Mouse (Mus musculus) left cerebral cortex, adult 8-10 months (tissue): Measurements from ENCODE around the gene Cd96. TPM values are rescaled to one million over a fixed set of nuclear protein-coding genes. Genes with fewer than 3 reads are reported as not detected.
A peak's percentile ranks its signal among the peaks of the same experiment; 100 is the strongest.

Experiments
- DNase-seq, 2 experiments: peaks; one replicate each; pipeline ENCODE4 v3.0.0; 2022; ENCODE audit warnings: low spot score in 2 of 2
- total RNA-seq, 4 experiments: library from RNA; stranded (reverse); gene quantifications; 2 replicates each; pipeline ENCODE4 v1.2.4; 2022

Cd96 gene
- total RNA-seq, 4 experiments from 2014 or later, result not detected

DNA sequence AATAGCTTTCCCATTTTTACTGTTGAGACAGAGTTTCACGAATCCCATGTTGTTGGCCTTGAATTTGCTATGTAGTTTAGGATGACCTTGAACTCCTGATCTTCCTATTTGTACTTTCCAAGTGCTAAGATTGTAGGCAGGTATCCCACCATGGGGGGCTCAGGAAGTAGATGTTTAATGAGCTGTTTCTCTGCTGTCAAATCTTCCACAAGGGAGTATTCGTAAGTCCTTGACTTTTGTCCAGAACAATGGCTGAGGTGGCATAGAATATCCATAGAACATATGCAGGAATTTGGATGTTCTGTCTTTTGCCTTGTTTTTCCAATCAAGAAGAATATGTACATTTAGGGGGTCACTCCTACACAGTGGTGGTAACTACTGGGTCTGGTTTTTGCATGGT lies 73.1 kb downstream of the Cd96 start:
- no peak for DNase-seq

DNA sequence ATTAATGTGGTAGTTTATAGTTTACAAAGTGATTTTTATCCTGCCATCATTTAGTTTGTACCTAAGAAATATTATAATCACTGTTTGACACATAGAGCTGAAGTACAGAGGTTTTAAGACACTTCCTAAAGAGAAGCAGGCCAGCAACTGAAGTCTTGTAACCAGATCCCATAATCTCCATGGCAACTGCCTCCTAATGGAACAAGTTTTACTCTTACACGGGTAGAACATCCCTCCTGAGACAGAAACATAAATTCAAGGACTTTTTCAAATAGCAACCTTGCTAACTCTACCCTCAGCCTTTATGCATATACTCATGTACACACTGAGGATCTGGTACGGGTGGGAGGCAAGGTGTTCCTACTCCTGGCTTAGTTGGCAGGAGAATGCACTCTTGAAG lies 83.8 kb downstream of the Cd96 start:
- DNase-seq, result no peak

GRCm38 (mm10) chr16:46033896-46034295 lies 86.2 kb downstream of the Cd96 start:
- no peak for DNase-seq

DNA sequence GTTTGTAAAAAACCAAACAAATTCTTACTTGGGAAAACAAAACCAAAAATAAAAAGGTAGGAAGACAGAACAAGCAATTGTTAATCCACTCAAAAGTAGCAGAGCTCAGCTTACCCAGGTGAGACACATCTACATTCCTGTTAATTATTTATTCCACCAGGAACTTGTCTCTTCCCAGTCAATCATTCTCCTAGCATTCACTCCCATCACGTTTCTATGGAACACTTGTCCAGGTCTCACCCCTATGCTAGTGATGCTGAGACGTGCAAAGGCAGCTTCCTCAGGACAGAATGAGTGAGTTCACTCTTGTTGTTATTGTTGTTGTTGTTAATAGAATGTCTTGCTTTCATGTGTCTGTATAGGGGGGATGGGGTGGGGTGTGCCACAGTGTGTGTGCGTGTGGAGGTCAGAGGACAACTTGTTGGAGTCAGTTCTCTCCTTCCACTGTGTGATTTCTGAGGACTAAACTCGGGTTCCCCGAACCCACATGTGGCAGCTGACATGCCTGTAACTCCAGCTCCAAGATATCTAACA lies 97.0 kb downstream of the Cd96 start:
- no peak for DNase-seq

DNA sequence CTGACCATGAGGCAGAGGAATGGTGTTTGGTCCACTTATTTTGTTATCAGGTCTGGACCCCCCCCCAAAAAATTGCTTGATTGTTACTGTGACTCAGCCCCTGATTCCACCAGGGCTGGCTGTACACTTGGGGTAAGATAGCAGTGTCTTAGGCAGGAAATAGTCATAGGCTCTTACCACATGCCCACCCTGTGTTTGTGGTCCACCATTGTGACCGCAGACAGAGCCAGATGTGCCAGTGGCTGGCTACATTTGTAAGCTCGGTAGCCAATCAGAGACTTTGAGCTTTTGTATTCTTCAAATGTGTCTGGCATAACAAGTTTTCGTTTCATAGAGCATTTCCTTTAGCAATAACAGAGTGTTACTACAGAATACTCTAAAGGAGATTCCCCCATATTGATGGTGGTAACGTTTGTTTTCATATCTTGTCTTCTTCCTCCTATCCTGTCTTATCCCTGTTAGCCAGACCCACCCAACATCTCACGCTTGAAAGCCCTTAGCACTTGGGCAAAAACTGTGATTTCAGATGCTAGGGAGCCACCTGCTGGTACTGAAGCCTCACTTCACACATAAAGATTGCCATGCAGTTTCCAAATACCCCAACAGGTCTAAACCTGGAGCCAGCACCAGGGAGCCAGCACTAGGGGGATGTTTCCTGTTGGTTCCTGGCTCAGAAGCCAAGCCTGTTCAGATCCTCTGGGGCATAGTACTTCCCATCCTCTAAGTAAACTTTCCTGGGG lies 97.7 kb downstream of the Cd96 start:
- DNase-seq, result peak in 1 of 2 experiments; percentile 38

GRCm38 (mm10) chr16:46021302-46021701 lies 98.7 kb downstream of the Cd96 start:
- DNase-seq, result no peak

DNA sequence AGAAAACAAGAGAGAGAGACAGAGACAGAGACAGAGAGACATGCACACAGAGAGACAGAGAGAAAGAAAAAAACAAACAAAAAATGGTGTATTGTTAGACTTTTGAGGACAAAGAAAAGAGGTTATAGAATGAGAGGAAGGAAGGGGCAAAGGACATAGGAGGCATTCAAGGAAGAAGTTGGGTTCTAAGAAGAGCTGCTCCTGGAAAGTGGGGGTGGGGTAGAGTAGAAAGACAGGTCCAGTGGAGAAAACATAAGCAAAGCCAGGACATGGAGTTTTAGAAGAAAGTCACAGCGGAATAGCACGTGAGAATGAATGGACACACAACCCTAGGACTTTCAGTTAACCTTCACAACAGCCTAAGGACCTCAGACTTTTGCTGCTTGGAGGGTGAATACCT lies 99.7 kb downstream of the Cd96 start:
- DNase-seq, result no peak

- no peak for DNase-seq
These were observed 100.3 kb downstream of the Cd96 start for GRCm38 (mm10) chr16:46019799-46020198.

DNA sequence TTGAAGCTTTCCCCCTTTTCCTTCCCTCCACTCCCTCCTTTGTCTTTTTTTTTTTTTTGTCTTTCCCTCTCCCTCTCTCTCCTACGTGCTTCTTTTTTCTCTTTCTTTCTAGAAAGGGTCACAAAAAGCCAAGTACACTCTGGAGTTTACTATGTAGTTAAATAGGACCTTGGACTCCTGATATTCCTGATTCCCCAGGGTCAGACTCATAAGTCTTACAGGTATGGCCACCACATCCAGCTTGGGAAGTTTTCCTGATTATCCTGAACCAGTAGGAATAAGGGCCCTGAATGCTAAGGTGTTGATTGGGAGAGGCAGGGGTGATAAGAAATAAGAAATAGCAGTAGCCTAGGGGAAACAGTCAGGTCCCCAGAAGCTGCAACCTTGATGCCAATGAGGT lies 100.7 kb downstream of the Cd96 start:
- no peak for DNase-seq

GRCm38 (mm10) chr16:46011696-46012095 lies 108.4 kb downstream of the Cd96 start:
- no peak for DNase-seq

DNA sequence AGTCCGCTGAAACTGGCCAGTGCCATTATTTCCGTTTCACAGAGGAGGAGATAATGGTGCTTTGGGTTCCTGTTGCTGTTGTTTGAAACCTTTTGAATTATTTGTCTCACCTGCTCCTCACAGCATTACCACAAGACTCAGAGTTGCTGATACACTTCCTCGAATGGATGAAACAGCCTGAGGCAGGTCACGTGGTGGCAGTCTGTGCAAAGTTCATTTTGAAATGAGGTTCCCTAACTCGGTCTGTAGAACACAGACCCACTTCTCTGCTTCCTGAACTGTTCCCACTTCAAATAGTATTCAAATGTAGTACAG lies 109.2 kb downstream of the Cd96 start:
- no peak for DNase-seq

- peak; percentile 84 to 93 for DNase-seq
These were observed 109.7 kb downstream of the Cd96 start, which contains the start of gene Plcxd2 for GRCm38 (mm10) chr16:46010153-46010905. Gene Plcxd2 (minus strand): TSS chr16:46010218.

- no peak for DNase-seq
These were observed 110.3 kb downstream of the Cd96 start for GRCm38 (mm10) chr16:46009717-46010116.

DNA sequence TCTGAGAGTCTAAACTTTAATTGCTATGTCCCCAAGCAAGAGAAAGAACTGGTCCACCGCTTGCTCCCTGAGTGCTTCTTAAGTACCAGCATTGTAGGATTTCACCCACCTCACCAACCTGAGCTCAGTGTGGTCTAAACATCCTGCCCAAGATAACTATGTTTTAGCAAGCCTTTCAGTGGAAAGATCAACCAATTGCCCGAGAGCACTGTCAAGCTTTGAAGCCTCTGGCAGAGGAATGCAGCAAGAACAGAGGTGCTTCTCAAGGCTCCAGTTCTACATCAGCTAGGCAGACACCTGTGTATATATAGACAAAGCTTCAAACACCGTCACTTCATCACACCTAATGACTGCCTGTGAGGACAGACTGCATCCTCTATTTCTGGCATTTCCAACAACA lies 111.3 kb downstream of the Cd96 start:
- no peak for DNase-seq

GRCm38 (mm10) chr16:46008036-46008605 lies 111.9 kb downstream of the Cd96 start:
- DNase-seq, result no peak

- no peak for DNase-seq
These were observed 113.8 kb downstream of the Cd96 start for GRCm38 (mm10) chr16:46006261-46006660.

GRCm38 (mm10) chr16:46001550-46002166 lies 118.4 kb downstream of the Cd96 start:
- DNase-seq, result peak in 1 of 2 experiments; percentile 36

GRCm38 (mm10) chr16:46000976-46001375 lies 119.1 kb downstream of the Cd96 start:
- DNase-seq, result no peak

GRCm38 (mm10) chr16:45999374-46000191 lies 120.5 kb downstream of the Cd96 start:
- DNase-seq, result no peak

DNA sequence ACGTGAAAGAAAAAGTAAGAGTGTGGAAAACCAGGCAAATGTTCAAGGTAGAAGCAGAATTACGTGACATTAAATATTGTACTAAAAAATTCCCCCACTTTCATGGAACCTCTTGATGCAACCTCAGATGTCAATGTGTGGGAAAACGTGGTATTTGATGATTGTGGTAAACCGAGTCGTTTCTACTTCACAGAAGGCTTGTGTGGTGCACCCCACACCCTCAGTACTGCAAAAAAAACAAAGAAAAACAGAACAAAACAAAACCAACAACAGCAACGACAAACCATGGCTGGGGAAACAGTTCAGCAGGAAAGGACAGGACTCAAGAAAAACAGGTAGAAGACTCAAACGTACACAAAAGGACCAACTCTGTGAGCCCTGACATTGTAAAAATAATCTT lies 121.8 kb downstream of the Cd96 start:
- DNase-seq, result no peak
